Mouse (Mus musculus): ENCODE results near the gene Pigk.

- no peak for TF ChIP-seq POLR2A (IDR thresholded peaks at IDR 0.05; ENCODE audit: low read depth, low read length)
- TF ChIP-seq CTCF (IDR thresholded peaks at IDR 0.05; ENCODE audit: borderline replicate concordance, insufficient read depth, low read length) = no peak
These were observed 205.2 kb downstream of the Pigk start for GRCm38 (mm10) chr3:152919101-152919500.
